Mouse (Mus musculus): ENCODE measurements at regions not wholly inside any gene's neighbourhood (a gene's known extent, or its start where the extent isn't known, plus 50 kb on each side); places are given as distances from the start of the nearest gene placed in this dataset.

- TF ChIP-seq EP300 (IDR thresholded peaks at IDR 0.05; ENCODE audit: low read depth) (no peak), CTCF (IDR thresholded peaks at IDR 0.05; ENCODE audit: low read depth) (peak; percentile 81)
- no peak for ATAC-seq
- H3K4me1 ChIP-seq (ENCODE audit: insufficient read depth) = no peaks in the 10 kb centered on the region
Measured at GRCm38 (mm10) chr7:73654193-73654871, 85.8 kb upstream of the Fam174b start.

GRCm38 (mm10) chr7:73650909-73651308 is 89.2 kb upstream of the Fam174b start:
- Histone ChIP-seq H3K4me3 (ENCODE audit: low read depth, low read length) (no peak overlapping the region), H3K36me3 (replicated peaks; ENCODE audit: insufficient read depth, low read length) (no peaks in the 10 kb centered on the region), H3K4me2 (ENCODE audit: low read depth, low read length) (no peak overlapping the region), H3K9me3 (ENCODE audit: low read length) (no peaks in the 10 kb centered on the region), H3K9ac (replicated peaks) (no peak overlapping the region), H3K27ac (ENCODE audit: low read depth) (no peak overlapping the region), H3K4me1 (ENCODE audit: insufficient read depth) (no peaks in the 10 kb centered on the region), H3K27me3 (ENCODE audit: insufficient read depth, low read length) (0 out of 2 replicates have a peak, but pooled peaks cover 6% of the 10 kb centered on the region)
- DNase-seq = no peak
- no peak for TF ChIP-seq CTCF (IDR thresholded peaks at IDR 0.05; ENCODE audit: low read depth)
- TF ChIP-seq EP300 (IDR thresholded peaks at IDR 0.05; ENCODE audit: low read depth) = no peak
- WGBS (ENCODE audit: insufficient replicate concordance) = 80% methylated on average over 6 of the region's 6 CpGs
- ATAC-seq = no peak

More at GRCm38 (mm10) chr7:73654193-73654871, 85.8 kb upstream of the Fam174b start:
- DNase-seq = no peak
- Histone ChIP-seq H3K4me2 (ENCODE audit: low read depth, low read length) (no peak overlapping the region), H3K27me3 (ENCODE audit: insufficient read depth, low read length) (0 out of 2 replicates have a peak, but pooled peaks cover 6% of the 10 kb centered on the region), H3K4me3 (ENCODE audit: low read depth, low read length) (no peak overlapping the region), H3K9ac (replicated peaks) (no peak overlapping the region), H3K27ac (ENCODE audit: low read depth) (no peak overlapping the region), H3K9me3 (ENCODE audit: low read length) (no peaks in the 10 kb centered on the region), H3K36me3 (replicated peaks; ENCODE audit: insufficient read depth, low read length) (no peaks in the 10 kb centered on the region)
- WGBS (ENCODE audit: insufficient replicate concordance) = 33% methylated on average over 12 of the region's 12 CpGs

DNA sequence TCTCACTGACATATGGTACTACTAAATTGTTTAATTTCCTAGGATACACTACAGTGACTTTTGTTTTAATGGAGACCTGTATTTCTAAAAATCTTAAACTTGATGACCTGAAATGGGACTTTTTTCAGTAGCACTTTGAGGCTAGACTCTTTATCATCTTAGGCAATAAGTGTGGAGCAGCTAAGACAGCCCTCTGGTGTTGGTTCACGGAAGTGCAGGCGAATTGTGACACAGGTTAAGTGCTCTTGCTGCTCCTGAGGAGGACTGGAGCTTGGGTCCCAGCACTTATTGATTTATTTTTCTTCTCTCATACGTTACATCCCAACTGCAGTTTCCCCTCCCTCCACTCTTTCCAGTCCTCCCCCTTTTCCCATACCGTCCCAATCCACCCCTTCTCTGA is 92.1 kb upstream of the Fam174b start:
- no peak overlapping the region for H3K9ac ChIP-seq (replicated peaks)
- no peak overlapping the region for H3K4me2 ChIP-seq (ENCODE audit: low read depth, low read length)
- H3K27me3 ChIP-seq (ENCODE audit: insufficient read depth, low read length) = no peaks in the 10 kb centered on the region
- no peaks in the 10 kb centered on the region for H3K4me1 ChIP-seq (ENCODE audit: insufficient read depth)
- no peaks in the 10 kb centered on the region for H3K9me3 ChIP-seq (ENCODE audit: low read length)
- TF ChIP-seq CTCF (IDR thresholded peaks at IDR 0.05; ENCODE audit: low read depth) (peak; percentile 91), EP300 (IDR thresholded peaks at IDR 0.05; ENCODE audit: low read depth) (no peak)
- no peaks in the 10 kb centered on the region for H3K36me3 ChIP-seq (replicated peaks; ENCODE audit: insufficient read depth, low read length)
- no peak overlapping the region for H3K27ac ChIP-seq (ENCODE audit: low read depth)
- ATAC-seq = peak; percentile 33; the same call in 1 of the 2 replicates
- peak; percentile 86 for DNase-seq
- no peak overlapping the region for H3K4me3 ChIP-seq (ENCODE audit: low read depth, low read length)
- 14% methylated on average over 4 of the region's 4 CpGs for WGBS (ENCODE audit: insufficient replicate concordance)

- no peaks in the 10 kb centered on the region for H3K27me3 ChIP-seq (ENCODE audit: insufficient read depth, low read length)
- no peaks in the 10 kb centered on the region for H3K9me3 ChIP-seq (ENCODE audit: low read length)
- no peak overlapping the region for H3K4me3 ChIP-seq (ENCODE audit: low read depth, low read length)
- H3K36me3 ChIP-seq (replicated peaks; ENCODE audit: insufficient read depth, low read length) = no peaks in the 10 kb centered on the region
- DNase-seq (no peak), ATAC-seq (no peak)
- no peaks in the 10 kb centered on the region for H3K4me1 ChIP-seq (ENCODE audit: insufficient read depth)
- TF ChIP-seq CTCF (IDR thresholded peaks at IDR 0.05; ENCODE audit: low read depth) (no peak), EP300 (IDR thresholded peaks at IDR 0.05; ENCODE audit: low read depth) (no peak)
- no peak overlapping the region for H3K9ac ChIP-seq (replicated peaks)
- 73% methylated on average over 4 of the region's 4 CpGs for WGBS (ENCODE audit: insufficient replicate concordance)
- H3K4me2 ChIP-seq (ENCODE audit: low read depth, low read length) = no peak overlapping the region
- H3K27ac ChIP-seq (ENCODE audit: low read depth) = no peak overlapping the region
Measured at GRCm38 (mm10) chr7:73647140-73647539, 93.0 kb upstream of the Fam174b start.

DNA sequence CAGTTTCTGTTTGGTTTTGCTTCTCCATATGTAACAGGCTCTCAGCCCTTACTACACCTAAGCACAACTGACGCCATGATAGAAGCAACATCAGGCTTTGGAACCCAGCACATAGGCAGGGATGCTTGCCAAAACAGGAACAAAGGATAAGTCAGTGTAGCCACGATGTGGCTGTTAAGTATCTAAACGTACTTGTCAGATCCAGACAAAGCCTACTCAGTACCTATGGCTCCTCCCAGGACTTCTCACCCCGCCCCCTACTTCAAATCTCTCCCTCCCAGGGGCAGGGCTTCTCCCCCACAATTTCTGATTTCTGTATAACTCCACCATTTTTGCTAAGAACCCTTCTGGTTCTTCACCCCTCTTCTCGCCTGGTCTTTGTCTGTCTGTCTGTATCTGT is 93.4 kb upstream of the Fam174b start:
- Histone ChIP-seq H3K4me1 (ENCODE audit: insufficient read depth) (no peaks in the 10 kb centered on the region), H3K27me3 (ENCODE audit: insufficient read depth, low read length) (no peaks in the 10 kb centered on the region), H3K9ac (replicated peaks) (no peak overlapping the region), H3K4me2 (ENCODE audit: low read depth, low read length) (no peak overlapping the region), H3K4me3 (ENCODE audit: low read depth, low read length) (no peak overlapping the region), H3K9me3 (ENCODE audit: low read length) (no peaks in the 10 kb centered on the region), H3K36me3 (replicated peaks; ENCODE audit: insufficient read depth, low read length) (no peaks in the 10 kb centered on the region), H3K27ac (ENCODE audit: low read depth) (no peak overlapping the region)
- no peak for TF ChIP-seq CTCF (IDR thresholded peaks at IDR 0.05; ENCODE audit: low read depth)
- no peak for TF ChIP-seq EP300 (IDR thresholded peaks at IDR 0.05; ENCODE audit: low read depth)
- ATAC-seq (no peak), DNase-seq (no peak)
- 58% methylated on average over 5 of the region's 5 CpGs for WGBS (ENCODE audit: insufficient replicate concordance)

GRCm38 (mm10) chr7:73644362-73644904 is 95.7 kb upstream of the Fam174b start:
- Histone ChIP-seq H3K4me2 (ENCODE audit: low read depth, low read length) (no peak overlapping the region), H3K4me1 (ENCODE audit: insufficient read depth) (no peaks in the 10 kb centered on the region), H3K27ac (ENCODE audit: low read depth) (no peak overlapping the region), H3K9me3 (ENCODE audit: low read length) (no peaks in the 10 kb centered on the region), H3K36me3 (replicated peaks; ENCODE audit: insufficient read depth, low read length) (no peaks in the 10 kb centered on the region), H3K4me3 (ENCODE audit: low read depth, low read length) (no peak overlapping the region), H3K9ac (replicated peaks) (no peak overlapping the region), H3K27me3 (ENCODE audit: insufficient read depth, low read length) (no peaks in the 10 kb centered on the region)
- no peak for ATAC-seq
- TF ChIP-seq CTCF (IDR thresholded peaks at IDR 0.05; ENCODE audit: low read depth) = no peak
- WGBS (ENCODE audit: insufficient replicate concordance) = 58% methylated on average over 4 of the region's 4 CpGs
- no peak for DNase-seq

Measured in liver, postnatal 0 days (tissue).